Mouse (Mus musculus): Measurements from ENCODE around the gene Morn3.

Morn3 gene

DNA sequence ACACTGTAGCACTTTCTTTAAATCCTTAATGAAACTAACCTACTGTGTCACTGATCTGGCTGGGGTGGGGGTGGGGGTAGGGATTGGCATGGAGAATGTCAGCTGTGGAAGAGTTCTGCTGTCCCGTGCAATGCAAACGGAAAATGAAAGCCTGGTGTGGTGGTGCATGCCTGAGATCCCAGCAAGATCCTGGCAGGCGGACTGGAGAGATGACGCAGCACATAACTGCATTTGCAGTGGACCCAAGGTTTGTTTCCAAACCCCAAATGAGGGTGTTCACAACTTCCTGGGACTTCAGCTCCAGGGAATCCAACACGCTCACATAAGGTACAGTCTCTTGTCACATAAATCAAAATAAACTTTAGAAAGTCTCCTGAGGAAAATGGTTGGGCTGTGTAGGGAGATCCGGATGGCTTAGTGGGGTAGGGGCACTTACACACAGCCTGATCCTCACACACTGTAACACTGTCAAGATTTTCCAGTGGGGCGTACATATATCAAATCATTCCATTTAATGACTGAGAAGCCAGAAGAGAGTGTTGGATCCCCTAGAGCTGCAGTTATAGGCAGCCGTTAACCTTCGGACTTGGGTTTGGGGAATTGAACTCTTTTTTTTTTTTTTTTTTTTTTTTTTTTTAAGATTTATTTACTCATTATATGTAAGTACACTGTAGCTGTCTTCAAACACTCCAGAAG is 14.0 kb upstream of the Morn3 start:
- no peak for DNase-seq (ENCODE audit: low spot score in 2 of 2)

DNA sequence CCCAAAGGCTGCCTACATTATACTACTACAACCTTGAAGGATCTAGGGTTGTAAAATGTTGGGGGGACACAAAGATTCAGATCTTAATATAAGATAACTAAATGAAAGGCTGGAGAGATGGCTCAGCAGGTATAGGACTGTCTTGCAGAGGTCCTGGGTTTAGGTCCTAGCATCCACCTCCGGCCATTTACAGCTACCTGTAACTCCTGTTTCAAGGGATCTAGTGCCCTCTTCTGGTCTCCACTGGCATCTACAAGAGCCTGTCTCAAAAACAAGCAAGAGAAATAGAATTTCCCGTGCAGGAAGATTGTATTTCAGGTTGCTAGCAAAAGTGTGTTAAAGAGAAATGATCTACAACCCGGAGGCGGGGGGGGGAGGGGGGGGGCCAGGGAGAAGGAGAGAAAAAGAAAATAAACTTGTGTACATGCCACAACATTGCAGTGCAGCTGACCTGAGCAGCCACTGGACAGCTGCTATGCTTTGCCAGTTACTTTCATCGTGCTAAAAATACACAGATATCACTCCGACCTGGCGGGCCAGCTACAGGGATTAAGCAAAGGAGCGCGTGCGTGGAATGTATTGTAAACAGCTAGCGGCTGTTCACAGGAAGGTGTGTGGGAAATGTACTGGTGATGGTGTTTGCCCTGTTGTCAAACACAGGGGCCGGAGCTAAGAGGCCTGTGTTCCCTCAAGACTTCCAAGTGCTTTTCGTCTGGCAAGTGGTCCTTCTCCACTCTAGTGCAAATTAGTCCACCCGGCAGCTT is 13.1 kb upstream of the Morn3 start:
- peak in 1 of 2 experiments; percentile 49 for DNase-seq (ENCODE audit: low spot score in 2 of 2)

DNA sequence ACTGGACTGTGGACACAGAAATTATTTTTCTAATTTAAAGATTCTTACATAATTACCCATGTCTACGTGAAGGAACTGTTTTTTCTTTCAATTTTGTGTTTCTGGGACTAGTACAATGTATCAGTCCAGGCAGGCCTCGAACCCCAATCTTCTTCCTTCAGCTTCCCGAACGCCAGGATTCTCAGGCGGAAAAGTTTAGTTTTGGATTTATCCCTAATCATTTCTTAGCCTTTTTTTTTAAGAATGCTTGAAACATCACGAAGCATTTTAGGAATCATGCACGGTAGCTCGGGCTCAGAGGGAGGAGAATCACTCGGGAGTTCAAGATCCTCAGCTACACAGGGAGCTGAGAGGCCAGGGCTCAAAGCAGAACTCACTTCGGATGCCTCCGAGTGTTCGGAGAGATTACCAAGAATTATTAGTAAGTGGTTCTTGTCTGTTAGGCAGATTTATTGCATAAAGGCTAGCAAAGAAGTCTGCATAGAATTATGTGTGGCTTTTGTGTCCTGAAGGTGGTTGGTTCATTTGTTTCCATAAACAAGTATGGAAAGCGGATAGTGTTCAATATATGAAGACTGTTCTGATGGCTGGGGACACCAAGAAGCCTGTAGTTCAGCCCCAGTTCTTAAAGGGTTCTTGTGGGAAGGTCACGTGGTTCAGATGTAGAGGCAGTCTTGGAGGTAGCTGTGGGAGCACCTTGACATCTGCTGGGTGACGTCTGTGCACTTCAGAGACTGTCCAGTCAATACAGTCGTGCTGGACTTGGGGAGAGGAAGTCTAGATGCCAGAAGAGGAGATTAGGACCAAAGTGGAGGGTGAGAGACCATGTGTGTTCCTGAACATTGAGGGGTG is 11.7 kb upstream of the Morn3 start:
- no peak for DNase-seq (ENCODE audit: low spot score in 2 of 2)

DNA sequence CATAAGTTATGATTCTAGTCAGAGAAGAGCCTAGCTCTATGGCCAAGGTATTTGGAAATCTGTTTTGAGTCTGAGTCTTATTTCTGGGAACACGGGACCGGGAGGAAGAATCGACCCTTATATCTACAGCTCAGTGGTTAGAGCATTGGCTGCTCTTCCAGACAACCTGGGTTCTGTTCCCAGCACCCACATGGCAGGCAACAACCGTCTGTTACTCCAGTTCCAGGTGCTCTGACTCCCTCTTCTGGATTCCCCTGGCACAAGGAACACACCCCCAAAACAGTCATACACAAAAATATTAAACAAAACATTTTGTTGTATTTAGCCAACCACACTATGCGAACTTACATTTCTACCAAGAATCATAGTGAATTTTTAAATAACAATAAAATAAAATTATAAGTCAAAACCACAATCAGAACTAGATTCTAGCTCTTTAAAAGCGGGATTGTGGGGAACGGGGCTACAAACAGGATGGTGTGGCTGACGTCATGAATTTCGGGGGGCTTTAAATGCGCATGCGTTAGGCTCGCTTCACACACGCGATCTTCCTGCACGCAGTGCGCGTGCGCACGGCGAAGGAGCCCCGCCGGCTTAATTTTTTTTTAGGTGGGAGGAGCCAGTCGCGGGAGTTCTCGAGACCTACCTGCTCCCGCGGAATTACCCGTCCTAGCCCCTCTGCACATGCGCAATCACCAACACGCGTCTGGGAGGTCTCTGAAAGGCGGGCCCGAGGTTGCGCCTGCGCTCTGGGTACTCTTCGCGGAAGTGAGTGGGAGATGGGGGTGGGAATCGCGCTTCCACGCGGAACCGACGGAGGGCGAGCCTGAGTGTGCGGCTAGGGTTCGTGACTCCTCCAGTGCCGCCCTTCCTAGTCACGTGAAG is 10.8 kb upstream of the Morn3 start:
- DNase-seq (ENCODE audit: low spot score in 2 of 2), result peak; percentile 96 to 97

DNA sequence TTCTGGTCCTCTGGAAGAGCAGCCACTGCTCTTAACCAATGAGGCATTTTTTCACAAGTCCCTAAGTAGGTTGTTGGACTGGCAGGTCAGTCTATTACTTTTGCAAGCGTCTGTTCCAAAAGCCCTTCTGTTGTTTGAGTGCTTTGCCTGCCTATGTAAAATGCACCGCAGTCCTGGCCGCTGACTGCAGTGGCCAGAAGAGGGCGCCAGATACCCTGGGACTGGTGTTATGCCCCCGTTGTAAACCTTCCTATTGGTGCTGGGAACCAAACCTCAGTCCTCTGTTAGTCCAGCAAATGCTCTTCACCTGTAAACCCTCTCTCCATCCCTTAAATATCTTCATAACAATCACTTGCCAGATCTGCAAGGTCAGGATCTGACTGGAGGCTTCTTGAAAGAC is 4.9 kb upstream of the Morn3 start:
- no peak for DNase-seq (ENCODE audit: low spot score in 2 of 2)

DNA sequence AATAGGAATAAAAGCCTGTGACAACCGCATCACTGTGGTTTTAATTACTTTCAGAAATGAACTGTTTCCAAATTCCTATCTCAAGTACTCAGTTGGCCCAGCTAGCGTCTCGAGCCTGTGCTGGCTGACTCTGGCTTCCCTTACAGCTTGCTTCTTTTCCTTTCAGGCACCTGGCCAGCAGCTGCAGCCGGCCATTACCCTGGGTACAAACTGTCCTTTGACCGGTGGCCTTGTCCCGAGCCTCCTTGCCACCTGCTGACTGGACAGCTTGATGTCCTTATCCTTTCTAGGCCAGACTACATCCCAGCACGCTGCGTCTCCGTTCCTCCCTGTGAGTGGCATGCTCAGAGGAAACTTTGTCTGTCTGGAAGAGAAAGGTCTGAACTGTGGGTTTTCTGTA is 4.1 kb upstream of the Morn3 start:
- no peak for DNase-seq (ENCODE audit: low spot score in 2 of 2)

DNA sequence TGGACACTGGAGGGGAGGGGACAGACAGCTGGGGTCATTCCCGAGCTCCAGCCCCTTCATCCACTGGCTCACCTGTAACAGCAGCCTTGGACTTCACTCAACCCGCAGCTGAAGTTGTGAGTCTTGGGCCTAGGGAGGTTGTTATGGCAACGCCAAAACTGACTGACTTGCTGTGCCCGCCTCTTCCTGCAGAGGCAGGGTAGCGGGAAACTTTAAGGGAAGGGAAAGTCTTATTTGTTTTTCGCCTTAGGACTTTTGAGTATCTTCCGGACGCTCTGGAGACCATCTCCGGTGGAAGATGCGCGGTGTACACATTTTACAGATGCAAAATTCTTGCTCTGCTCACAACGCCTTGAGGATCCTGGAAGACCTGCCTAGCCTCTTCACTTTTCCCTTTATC is 2.5 kb upstream of the Morn3 start:
- no peak for DNase-seq (ENCODE audit: low spot score in 2 of 2)

DNA sequence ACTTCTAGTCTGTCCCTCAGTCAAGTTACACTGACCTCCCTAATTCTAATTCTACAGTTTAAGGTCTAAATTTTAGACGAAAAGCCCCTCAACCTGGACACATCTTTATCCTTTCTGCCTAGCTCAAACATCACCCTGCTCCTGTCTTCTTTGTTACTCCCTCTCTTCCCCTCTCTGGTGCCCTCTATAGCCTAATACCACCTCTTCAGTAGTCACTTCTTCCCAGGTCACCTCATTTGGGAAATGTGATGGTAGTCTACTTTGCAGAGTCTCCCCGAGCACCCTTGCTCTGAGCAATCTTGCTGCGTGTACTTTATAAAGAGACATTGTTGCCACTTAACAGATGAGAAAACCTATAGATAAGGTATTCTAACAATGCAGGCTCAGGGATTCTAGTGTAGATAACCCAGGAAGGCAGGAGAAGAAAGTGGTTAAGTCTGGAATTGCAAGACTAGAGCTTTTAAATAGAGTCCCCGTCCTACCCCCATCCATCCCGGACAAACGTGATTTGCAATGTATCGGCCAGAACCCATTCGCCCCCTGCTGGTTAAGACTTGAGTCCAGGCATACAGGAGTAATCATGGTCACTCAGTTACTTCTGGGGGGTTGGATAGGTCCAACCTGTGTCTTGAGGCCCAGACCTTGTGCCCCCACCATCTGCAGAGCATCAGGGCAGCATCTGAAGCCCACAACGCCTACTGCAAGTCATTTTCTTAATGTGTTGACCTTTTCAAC is 1.1 kb downstream of the Morn3 start:
- peak in 1 of 2 experiments; percentile 56 for DNase-seq (ENCODE audit: low spot score in 2 of 2)

DNA sequence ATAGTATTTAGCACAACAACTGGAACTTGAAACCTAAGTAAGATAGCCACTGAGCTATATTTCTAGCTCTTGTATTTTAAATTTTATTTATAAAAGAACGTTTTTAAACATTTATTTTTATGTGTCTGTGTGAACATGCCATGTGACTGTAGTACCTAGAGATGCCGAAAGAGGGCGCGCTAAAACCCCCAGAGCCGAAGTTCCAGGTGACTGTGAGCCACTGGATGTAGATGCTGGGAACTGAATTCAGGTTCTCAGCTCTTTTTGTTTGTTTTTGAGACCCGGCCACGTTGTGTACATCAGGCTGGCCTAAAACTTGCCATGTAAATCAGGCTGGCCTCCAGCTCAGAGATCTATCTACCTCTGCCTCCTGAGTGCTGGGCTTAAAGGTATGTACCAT is 3.0 kb downstream of the Morn3 start:
- DNase-seq (ENCODE audit: low spot score in 2 of 2), result peak in 1 of 2 experiments; percentile 41

DNA sequence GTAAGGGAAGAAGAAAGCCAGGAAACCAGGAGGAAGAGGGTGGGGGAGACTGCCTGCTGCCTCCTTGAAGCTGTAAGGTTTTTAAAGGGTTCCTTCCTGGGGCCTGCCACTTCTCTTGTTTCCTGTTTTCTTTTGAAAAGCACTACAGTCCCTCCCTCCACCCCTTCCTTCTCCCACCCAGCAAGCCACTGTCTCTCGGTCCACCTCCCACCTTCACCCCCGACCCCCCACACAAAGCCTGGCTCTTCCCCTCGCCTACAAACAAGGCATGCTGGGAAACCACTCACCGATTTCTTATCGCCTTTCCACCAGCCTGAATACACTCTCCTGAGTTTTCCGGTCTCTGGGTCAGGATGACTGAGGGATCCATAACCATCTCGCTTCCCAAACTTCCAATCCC is 6.0 kb downstream of the Morn3 start:
- DNase-seq (ENCODE audit: low spot score in 2 of 2), result no peak

DNA sequence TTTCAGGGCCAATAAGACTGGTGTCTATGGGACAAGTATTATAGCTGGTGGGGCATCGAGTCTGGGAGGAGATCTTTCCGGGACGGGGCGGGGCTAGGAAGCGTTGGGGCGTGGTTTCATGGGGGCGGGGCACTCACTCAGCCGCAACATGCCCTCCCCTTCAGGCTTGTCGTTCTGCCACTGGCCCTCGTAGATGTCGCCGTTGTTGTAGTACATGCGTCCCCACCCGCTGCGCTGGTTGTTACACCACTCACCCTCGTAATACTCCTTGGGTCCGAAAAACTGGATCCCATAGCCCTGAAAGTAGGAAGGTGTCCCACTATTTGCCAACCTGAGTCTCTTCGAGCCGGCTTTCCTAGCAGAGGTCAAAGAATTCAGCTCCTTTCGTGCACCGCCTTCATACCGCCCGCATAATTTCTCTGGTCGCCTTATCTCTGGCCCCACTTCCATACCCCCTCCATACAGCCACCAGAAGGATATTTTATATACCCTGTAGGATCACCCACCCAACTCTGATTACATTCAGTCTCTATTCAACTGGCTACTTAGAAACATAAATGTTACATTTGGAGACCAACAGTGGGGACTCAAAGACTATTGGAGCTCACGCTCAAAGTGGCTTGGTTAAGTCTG is 7.6 kb downstream of the Morn3 start:
- peak; percentile 89 for DNase-seq (ENCODE audit: low spot score in 2 of 2)

DNA sequence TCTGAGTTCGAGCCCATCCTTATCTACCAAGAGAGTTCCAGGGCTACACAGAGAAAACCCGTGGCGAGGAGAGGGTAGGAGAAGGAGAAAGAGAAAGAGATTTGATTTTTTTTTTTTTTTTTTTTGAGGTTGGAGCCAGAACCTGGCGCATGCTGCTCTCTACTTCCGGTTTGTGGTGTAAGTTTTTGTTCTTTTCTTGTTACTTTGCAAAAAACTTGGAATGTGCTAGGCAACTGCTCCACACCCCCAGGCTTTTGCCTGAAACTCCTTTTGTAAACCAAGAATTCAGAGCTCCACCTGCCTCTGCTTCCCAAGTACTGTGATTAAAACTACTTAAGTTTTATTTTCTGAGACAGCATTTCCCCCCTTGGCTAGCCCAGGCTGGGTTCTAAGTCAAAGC is 8.7 kb downstream of the Morn3 start:
- DNase-seq (ENCODE audit: low spot score in 2 of 2), result no peak

DNA sequence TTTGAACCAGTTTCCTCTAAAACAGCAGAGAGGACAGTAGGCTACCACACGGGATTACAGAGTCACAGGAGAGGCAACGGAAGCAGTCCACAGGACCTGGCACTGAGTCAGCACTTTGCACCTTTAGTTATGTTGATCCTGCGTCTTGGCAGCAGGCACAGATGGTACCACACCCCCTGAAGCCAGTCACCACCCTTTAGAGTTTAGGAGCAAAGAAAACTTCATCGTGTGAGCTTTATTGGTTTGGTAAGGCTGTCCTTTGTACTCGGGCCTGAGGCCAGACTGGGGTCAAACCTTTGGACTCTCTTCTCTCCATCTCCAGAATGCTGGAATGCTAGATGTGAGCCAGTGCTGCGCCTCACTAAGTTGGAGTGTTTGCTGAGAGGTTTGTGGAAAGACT is 11.3 kb downstream of the Morn3 start:
- DNase-seq (ENCODE audit: low spot score in 2 of 2), result no peak

DNA sequence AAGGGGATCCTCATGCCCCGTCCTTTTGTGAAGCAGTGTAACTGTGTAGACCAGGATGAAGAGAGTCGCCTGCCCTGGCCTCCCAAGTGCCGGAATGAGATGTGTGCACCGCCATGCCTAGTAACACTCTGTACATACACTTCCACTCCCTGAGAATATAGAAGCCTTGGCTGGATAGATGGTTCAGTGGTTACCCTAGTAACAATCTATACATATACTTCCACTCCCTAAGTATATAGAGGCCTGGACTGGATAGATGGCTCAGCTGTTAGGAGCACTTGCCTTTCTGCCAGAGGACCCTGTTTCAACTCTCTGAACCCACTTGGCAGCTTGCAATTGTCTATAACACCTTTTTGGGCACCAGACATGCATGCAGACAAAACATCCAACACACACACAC is 11.7 kb downstream of the Morn3 start:
- DNase-seq (ENCODE audit: low spot score in 2 of 2), result no peak

DNA sequence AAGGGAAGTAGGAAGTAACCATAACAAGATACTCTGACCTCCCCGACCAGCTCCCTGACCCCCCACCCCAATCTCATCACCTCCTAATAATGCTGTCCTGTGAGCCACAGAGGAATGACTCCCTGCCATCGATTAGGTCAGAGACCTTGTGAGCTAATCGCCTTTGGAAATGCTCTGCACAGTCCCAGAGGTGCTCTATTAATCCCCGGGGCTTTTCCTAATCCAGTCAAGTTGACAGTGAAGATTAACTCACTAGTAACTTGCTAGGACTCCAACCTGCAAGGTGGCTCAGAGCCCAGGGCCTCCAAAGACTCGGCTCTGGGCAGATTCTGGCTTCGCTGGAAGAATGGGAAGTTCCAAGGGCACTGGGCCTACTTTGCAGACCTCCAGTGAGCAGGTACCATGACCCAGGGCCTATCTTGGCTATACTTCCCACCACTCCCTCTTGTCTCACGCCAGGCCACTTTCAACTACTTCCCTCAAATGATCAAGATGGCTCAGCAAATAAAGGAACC is 13.1 kb downstream of the Morn3 start:
- no peak for DNase-seq (ENCODE audit: low spot score in 2 of 2)

DNA sequence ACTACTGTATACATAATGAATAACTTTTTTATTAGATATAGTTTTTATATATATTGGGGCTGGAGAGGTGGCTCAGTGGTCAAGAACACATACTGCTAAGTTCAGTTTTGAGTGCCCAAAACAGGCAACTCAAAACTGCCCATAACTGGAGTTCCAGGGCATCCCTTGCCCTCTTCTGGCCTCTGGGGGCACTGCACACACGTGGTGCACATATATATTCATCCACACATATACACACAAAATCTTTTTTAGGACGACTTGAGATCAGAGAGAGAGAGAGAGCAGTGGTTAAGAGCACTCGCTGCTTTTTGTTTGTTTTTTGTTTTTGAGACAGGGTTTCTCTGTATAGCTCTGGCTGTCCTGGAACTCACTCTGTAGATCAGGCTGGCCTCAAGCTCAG is 15.5 kb downstream of the Morn3 start:
- DNase-seq (ENCODE audit: low spot score in 2 of 2), result no peak

DNA sequence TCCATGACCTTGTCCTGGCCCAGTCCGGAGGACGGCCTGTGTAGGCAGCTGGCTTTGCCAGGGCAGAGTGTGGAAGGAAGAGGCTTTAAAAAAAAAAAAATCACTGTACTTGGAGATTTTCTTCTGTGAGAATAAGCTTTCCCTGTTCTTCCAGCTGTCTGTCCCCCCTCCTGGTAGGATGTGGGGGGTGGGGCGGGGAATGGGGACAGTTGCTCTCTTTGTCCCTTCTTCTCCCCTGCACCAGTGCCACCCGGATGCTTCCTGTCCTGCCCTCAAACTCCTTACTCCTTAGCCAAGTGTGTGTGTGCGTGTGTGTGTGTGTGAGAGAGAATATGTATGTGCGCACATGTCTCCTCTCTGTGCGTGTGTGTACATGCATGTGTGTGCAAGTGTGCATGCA is 17.1 kb downstream of the Morn3 start:
- DNase-seq (ENCODE audit: low spot score in 2 of 2), result no peak

DNA sequence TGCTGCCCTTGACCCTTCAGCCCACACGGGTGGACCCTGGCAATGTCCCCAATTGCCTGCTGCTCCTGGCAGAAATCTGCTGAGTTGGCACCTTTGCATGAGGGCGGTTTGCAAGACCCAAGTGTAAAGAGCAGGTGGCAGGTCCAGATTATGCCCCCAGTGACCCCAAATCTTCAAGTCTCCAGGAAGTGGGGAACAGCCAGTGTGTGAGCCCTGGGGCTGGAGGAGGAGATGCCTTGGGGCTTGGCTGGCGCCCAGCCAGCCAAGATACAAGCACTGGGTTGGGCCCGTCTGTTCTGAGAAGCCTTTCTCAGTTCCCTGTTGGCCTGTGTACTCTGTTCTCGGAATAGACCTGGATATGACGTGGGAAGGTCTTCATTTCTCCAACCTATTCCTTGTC is 19.4 kb downstream of the Morn3 start:
- no peak for DNase-seq (ENCODE audit: low spot score in 2 of 2)

DNA sequence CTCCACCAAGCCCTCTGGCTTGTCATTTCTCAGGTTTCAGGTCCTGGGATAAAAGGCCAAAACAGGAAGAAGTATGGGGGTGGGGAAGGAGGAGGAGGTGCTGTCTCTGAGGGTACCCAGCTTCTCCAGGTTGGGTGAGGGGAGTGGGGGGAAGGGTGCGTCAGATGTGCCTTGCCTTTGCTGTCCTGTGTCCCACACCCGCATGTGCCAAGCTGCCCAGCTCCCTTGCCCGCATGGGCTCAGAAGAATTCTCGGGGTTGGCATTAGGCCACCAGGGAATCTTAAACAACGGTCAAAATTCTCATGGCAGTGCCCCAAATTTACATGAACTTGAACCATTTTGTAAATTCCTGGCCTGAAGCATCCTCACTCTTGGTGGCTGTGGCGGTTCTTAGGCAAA is 20.4 kb downstream of the Morn3 start:
- no peak for DNase-seq (ENCODE audit: low spot score in 2 of 2)

DNA sequence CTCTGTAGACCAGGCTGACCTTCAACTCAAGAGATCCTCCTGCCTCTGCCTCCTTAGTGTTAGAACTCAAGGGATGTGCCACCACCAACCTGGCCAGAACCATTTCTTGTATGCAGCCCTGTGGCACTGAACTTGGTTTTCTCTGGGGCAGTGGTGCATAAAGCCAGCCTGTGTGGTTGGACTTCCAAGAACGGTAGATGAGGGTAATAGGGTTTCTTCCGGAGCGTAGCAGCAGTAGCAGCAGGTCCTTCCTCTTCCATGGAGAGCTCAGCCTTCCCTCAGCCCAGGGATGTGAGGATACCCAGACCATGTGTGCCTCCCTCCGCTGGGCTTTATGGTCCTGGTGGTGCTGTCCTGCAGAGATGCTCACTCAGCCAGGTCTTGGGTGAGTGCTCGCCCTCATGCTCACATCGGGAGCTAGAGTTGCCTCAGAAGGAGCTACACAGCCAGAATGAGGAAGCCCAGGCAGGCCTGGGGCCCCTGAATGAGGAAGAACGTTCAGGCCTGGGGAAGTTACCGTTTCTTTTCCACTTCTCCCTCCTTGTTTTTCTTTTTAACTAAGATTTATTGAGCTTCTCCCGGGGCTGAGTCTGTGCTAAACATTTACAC is 21.7 kb downstream of the Morn3 start:
- peak in 1 of 2 experiments; percentile 42 for DNase-seq (ENCODE audit: low spot score in 2 of 2)

Measured in spleen, postnatal 14 days (tissue).